Mouse (Mus musculus) gastrocnemius, postnatal 14 days (tissue): ENCODE measurements around the gene Cbfa2t2. TPM values are rescaled to one million over a fixed set of nuclear protein-coding genes. Genes with fewer than 3 reads are reported as not detected.

ENCODE experiments used
- DNase-seq: peaks from one replicate; pipeline ENCODE4 v3.0.0; 2021; ENCODE audit warnings: mixed read lengths
- intact Hi-C: fragments of 180-260 bp; cut with DNase I; formaldehyde crosslinking; loops from one replicate; pipeline ENCODE4 v1.15.1; 2025; ENCODE audit warnings: low total_unique reads
- total RNA-seq, 2 experiments: library from RNA; stranded (reverse); gene quantifications; 2 replicates each; pipeline ENCODE4 v1.2.3; 2021

The Cbfa2t2 gene
- total RNA-seq, 2 experiments from 2014 or later: 12.2 to 15.7 TPM

DNA sequence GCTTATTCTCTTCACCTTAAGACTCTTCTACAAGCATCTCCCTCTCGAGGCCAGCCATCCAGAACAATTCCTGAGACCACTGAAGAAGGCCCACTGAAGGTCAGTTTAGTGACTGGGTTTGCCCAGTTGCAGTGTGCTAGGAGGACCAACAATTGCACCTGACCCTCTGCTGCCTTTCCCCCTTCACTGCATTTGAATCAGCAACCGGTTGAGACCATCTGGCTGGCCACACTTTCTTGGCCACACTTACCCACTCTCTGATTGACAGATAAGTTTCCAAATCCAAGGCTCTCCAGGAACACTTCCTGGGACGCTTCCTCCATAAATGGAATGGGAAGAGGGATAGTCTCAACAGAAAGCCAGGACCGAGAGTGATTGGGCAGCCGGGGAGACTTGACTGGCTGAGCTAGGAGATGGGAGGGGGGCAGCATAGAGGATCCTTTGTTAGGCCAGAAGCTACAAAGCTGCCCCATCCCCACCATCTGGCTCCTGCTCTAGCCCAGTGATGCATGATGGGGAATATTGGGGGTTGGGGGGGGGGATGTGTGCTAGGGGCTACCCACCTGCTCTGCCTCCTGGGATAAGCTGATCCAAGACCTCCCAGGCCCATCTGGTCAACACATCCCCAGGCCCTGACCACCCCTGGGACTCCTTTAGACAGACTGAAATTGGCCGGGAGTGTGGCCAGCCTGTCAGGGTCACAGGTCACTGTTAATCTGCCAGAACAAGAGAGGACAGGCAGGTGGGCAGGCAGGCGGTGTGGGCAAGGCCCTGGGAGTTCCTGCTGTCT, 15.1 kb upstream of the Cbfa2t2 start:
- no peak for DNase-seq
- intact Hi-C loops: no loop called here

GRCm38 (mm10) chr2:154422181-154422580, 14.1 kb upstream of the Cbfa2t2 start:
- intact Hi-C loops: no loop called here
- DNase-seq: no peak

GRCm38 (mm10) chr2:154423548-154423947, 12.7 kb upstream of the Cbfa2t2 start:
- no peak for DNase-seq
- intact Hi-C loops: no loop called here

- no peak for DNase-seq
- intact Hi-C loops: no loop called here
Observed at GRCm38 (mm10) chr2:154425522-154425921, 10.8 kb upstream of the Cbfa2t2 start.

DNA sequence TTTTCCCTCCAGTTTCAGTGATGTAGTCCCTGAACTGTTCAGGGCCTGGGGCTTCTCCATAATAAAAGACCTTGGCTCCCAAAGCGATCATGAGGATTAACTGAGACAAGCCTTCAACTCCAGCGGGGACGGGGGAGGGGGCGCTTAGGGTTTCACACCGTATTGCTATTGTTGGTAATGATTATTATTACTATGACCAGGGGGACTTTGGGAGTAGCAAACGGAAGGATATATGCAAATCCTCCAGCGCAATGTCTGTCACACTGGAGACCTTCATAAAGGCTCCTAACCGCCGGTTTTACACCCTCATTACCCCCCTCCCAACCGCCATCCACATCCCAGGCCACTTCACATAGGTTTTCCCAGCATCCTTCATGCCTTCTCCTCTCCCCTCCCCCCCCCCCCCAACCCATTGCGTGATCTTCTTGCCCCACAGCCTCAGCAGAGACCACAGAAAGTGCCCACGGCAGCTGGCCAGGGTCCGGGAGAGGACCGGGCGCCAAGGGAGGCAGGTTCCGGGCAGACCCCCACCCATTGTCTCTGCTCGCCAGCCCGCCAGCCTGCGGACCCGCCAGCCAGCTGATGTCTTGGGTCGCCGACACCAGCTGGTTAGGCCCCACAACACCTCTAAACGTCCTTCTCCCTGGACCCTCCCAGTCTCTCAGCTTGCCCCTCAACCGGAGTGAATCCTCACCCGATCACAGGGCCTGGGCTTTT, 9.9 kb upstream of the Cbfa2t2 start:
- DNase-seq: no peak
- intact Hi-C loops: no loop called here

DNA sequence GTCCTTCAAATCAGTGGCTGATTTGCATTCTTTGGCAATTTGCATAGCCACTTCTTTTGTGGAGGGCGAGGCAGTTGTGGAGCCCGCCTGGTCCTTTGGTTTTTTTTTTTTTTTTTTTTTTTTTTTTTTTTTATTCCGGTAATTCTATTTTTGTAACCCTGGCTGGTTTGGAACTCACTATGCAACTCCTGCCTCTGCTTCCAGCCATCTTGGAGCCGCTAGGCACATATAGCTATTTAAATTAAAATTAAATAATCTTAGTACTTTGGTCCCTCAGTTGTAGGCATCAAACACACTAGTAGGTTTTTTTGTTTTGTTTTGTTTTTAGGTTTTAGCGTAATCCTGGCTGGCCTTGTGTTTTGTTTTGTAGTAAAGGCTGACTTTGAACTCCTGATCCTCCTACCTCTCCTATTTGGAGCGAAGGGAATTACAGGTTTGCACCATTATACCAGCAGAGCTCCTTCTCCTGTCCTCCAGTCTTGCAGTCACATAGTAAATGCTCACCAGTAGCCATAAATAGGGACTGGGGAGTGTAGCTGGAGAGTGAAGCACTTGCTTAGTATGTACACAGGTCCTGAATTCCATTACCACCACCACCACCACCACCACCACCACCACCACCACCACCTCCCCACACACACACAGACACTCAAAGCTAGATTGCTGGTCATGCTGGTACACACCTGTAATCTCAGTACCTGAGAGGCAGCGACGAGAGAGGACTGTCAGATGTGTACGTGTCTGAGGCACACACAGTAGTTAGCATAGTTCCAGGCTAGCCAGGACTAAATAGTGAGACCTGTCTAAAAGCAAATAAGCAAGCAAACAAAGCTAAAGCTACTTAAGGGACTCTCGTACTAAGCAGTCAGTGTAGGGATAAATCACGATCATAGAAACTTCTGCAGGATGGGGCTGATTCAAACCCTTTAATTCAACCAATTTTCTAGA, 9.1 kb upstream of the Cbfa2t2 start:
- DNase-seq: no peak
- intact Hi-C loops: no loop called here

- intact Hi-C loops: no loop called here
- DNase-seq: no peak
Observed at GRCm38 (mm10) chr2:154427853-154428360, 8.4 kb upstream of the Cbfa2t2 start.

GRCm38 (mm10) chr2:154430566-154430965, 5.7 kb upstream of the Cbfa2t2 start:
- intact Hi-C loops: no loop called here

DNA sequence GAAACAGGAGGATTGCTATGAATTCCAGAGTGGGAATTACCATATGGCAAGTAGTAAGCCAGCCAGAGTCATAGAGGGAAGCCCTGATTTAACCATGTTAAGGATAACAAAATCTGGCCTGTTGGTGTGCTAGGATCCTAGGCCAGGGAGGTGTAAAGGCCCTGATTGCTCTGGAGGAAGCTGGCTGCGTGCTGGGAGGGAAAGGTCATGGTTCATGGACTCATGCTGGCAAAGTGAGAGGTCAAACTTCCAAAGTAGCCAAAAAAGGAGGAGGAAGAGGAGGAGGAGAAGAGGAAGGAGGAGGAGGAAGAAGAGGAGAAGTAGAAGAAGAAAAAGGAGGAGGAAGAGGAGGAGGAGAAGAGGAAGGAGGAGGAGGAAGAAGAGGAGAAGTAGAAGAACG, 3.6 kb upstream of the Cbfa2t2 start:
- intact Hi-C loops: no loop called here

More at GRCm38 (mm10) chr2:154430566-154430965, 5.7 kb upstream of the Cbfa2t2 start:
- no peak for DNase-seq

GRCm38 (mm10) chr2:154433391-154433790, 2.9 kb upstream of the Cbfa2t2 start:
- no peak for DNase-seq
- intact Hi-C loops: no loop called here

More for the DNA sequence above, 3.6 kb upstream of the Cbfa2t2 start:
- DNase-seq: no peak

GRCm38 (mm10) chr2:154434690-154435089, 1.6 kb upstream of the Cbfa2t2 start:
- DNase-seq: no peak
- intact Hi-C loops: no loop called here

DNA sequence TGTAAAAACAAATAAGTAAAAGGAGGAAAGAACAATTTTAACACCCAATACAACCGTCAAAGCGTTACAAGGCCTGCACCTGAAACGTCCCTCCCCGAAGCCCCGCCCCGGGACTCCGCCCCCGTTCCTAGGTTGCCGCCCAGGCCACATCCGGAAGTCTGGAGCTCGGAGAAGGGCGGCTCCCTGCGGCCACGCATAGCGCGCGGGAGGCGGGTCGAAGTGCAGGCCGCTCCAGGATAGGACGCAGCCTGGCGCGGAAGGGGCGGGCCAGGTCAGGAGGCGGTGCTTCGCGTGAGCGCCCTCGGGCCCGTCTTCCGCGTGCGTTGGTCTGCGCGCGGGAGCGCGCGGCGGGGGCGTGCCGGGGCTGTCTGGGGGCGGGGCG, 214 bp upstream of the Cbfa2t2 start:
- peak; percentile 99 for DNase-seq
- intact Hi-C loops: no loop called here

DNA sequence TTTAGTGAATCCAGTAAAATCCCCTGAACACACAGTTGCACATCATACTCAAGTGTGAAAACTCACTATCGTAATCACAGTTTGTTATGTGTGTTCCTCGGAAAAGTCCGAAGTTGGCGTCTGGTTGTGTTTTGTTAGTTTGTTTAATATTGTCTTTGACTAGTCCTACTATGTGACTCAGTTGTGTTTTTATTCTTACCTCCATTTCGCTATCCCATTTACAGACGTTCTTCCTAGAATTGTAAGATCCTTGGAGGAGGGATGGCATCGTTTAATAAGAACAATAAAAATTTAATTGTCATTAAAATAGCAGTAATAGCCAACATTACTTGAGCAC, 878 bp downstream of the Cbfa2t2 start:
- DNase-seq: no peak
- intact Hi-C loops: no loop called here

GRCm38 (mm10) chr2:154440453-154440852, 4.2 kb downstream of the Cbfa2t2 start:
- no peak for DNase-seq
- intact Hi-C loops: no loop called here

GRCm38 (mm10) chr2:154447821-154448220, 11.5 kb downstream of the Cbfa2t2 start:
- intact Hi-C loops: no loop called here
- no peak for DNase-seq

DNA sequence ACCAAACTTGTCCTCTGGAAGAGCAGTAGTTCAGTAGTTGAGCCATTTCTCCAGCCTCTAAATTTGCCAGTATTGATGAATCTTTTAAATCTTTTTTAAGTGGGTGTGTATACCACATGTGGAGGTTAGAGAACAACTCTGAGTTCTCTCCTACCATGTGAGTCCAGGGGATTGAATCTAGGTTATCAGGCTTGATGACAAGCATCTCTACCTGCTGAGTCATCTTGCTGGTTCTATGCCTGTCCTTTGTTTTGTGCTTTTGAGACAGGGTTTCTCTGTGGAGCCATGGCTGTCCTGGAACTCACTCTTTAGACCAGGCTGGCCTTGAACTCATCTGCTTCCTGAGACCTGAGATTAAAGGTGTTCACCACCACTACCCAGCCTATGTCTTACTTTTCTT, 12.4 kb downstream of the Cbfa2t2 start:
- intact Hi-C loops: no loop called here
- no peak for DNase-seq

GRCm38 (mm10) chr2:154452951-154453350, 16.7 kb downstream of the Cbfa2t2 start:
- intact Hi-C loops: no loop called here
- DNase-seq: no peak

- no peak for DNase-seq
- intact Hi-C loops: no loop called here
Observed at GRCm38 (mm10) chr2:154454099-154454498, 17.8 kb downstream of the Cbfa2t2 start.

GRCm38 (mm10) chr2:154454605-154455004, 18.3 kb downstream of the Cbfa2t2 start:
- no peak for DNase-seq
- intact Hi-C loops: no loop called here

GRCm38 (mm10) chr2:154455776-154456175, 19.5 kb downstream of the Cbfa2t2 start:
- intact Hi-C loops: no loop called here
- DNase-seq: peak; percentile 23
